26 mouse cellular contexts compared by ENCODE assay signal in the genomic region with DNA sequence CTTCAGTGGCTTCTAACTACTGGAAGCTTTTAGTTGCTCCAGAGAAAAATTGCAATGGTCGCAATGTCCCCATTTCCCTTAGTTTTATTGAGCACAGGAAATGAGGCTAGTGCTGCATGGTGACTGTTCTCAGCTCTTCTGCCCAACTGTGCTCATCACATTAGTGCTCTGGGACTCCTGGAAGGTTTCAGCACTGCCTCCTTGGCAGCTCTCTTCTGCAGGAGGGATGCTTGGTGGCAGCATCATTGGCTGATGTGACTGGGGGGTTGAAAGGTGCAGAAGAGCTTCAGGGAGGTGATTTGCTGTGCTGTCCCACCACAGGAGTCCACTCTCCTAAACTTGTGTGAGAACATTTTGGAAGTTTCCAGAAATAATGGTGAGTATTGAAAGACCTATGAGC.
"Had no signal": no experiment of that assay in that cellular context is flagged by ENCODE, and none has a peak within 500 bp of the region (broad histone marks: within the 10 kb centered on the region; RNA-seq: fewer than 3 reads in every experiment).

No protein-coding gene starts in this region.

- H3K4me1 ChIP-seq: embryonic facial prominence, embryonic 10.5 days; embryonic facial prominence, embryonic 12.5 days; forebrain, embryonic 10.5 days; forebrain, embryonic 12.5 days; forebrain, embryonic 13.5 days; forebrain, embryonic 15.5 days had no signal

- H3K4me3 ChIP-seq: embryonic facial prominence, embryonic 10.5 days; embryonic facial prominence, embryonic 12.5 days; embryonic facial prominence, embryonic 13.5 days; embryonic facial prominence, embryonic 15.5 days; erythroblast, embryonic 14.5 days; forebrain, embryonic 10.5 days; forebrain, embryonic 12.5 days; forebrain, embryonic 13.5 days; forebrain, embryonic 15.5 days; gastrocnemius, adult 2 months; heart, adult 2 months had no signal

- H3K27me3 ChIP-seq: embryonic facial prominence, embryonic 12.5 days; forebrain, embryonic 12.5 days; forebrain, embryonic 13.5 days; forebrain, embryonic 15.5 days had no signal

- H3K9me3 ChIP-seq: embryonic facial prominence, embryonic 10.5 days; embryonic facial prominence, embryonic 12.5 days; embryonic facial prominence, embryonic 13.5 days; embryonic facial prominence, embryonic 15.5 days; forebrain, embryonic 10.5 days; forebrain, embryonic 12.5 days; forebrain, embryonic 13.5 days; forebrain, embryonic 15.5 days had no signal

- H3K36me3 ChIP-seq: embryonic facial prominence, embryonic 10.5 days; embryonic facial prominence, embryonic 12.5 days; embryonic facial prominence, embryonic 13.5 days; embryonic facial prominence, embryonic 15.5 days; forebrain, embryonic 10.5 days; forebrain, embryonic 12.5 days; forebrain, embryonic 15.5 days had no signal

- H3K27ac ChIP-seq: embryonic facial prominence, embryonic 10.5 days; embryonic facial prominence, embryonic 12.5 days; embryonic facial prominence, embryonic 13.5 days; embryonic facial prominence, embryonic 15.5 days; forebrain, embryonic 10.5 days; forebrain, embryonic 12.5 days; forebrain, embryonic 13.5 days; forebrain, embryonic 15.5 days; gastrocnemius, adult 2 months; heart, adult 2 months had no signal

- DNase-seq: cerebellum, adult 2 months; cerebellum, adult 8-10 months; cerebellum, adult 9-10 months; cerebellum, adult 9-11 months; cerebellum, postnatal 10 days; cerebellum, postnatal 14 days; cerebellum, postnatal 25 days; cerebellum, postnatal 36 days; embryo, embryonic 11 days; forebrain, postnatal 0 days; gastrocnemius, adult 2 months; gastrocnemius, postnatal 10 days; gastrocnemius, postnatal 14 days; gastrocnemius, postnatal 25 days; gastrocnemius, postnatal 36 days; heart, adult 18-20 months; heart, adult 2 months had no signal
